Mouse (Mus musculus) urinary bladder, postnatal 25 days (tissue): ENCODE data around the gene Nup43.
"Not testable (repeated sequence)": the region's sequence is repeated elsewhere in the genome, so short reads cannot be mapped to it uniquely, and the experiment has no call there.

ENCODE experiments used
- DNase-seq: peaks from one replicate; pipeline ENCODE4 v3.0.0; 2022; ENCODE audit warnings: low spot score

Gene Nup43

GRCm38 (mm10) chr10:7667342-7667802 lies at the start of gene Nup43:
TSS of gene Nup43 (plus strand) at chr10:7667503.
- peak; percentile 88 for DNase-seq

- not testable (repeated sequence) for DNase-seq
These were observed 49.7 kb upstream of the Nup43 start for GRCm38 (mm10) chr10:7617556-7617955.

- no peak for DNase-seq
These were observed 47.5 kb upstream of the Nup43 start for GRCm38 (mm10) chr10:7619821-7620241.

GRCm38 (mm10) chr10:7620723-7621122 lies 46.6 kb upstream of the Nup43 start:
- DNase-seq, result no peak

GRCm38 (mm10) chr10:7622378-7622777 lies 44.9 kb upstream of the Nup43 start:
- DNase-seq, result no peak

- DNase-seq, result no peak
These were observed 43.3 kb upstream of the Nup43 start for GRCm38 (mm10) chr10:7623861-7624518.

GRCm38 (mm10) chr10:7629092-7629491 lies 38.2 kb upstream of the Nup43 start:
- no peak for DNase-seq

- DNase-seq, result no peak
These were observed 37.0 kb upstream of the Nup43 start for GRCm38 (mm10) chr10:7630286-7630685.

GRCm38 (mm10) chr10:7630951-7631720 lies 36.2 kb upstream of the Nup43 start:
- DNase-seq, result no peak

- no peak for DNase-seq
These were observed 26.9 kb upstream of the Nup43 start for GRCm38 (mm10) chr10:7640366-7640765.

- DNase-seq, result no peak
These were observed 21.4 kb upstream of the Nup43 start for GRCm38 (mm10) chr10:7645911-7646310.

- DNase-seq, result no peak
These were observed 18.2 kb upstream of the Nup43 start for GRCm38 (mm10) chr10:7649059-7649458.

- DNase-seq, result no peak
These were observed 16.2 kb upstream of the Nup43 start for GRCm38 (mm10) chr10:7651057-7651456.

- no peak for DNase-seq
These were observed 4.7 kb upstream of the Nup43 start for GRCm38 (mm10) chr10:7662471-7663141.

- peak; percentile 92 for DNase-seq
These were observed 3.9 kb upstream of the Nup43 start for GRCm38 (mm10) chr10:7663159-7664026.

- no peak for DNase-seq
These were observed 3.2 kb upstream of the Nup43 start for GRCm38 (mm10) chr10:7664027-7664526.

GRCm38 (mm10) chr10:7664889-7665288 lies 2.4 kb upstream of the Nup43 start:
- no peak for DNase-seq

- no peak for DNase-seq
These were observed 6.4 kb downstream of the Nup43 start for GRCm38 (mm10) chr10:7673673-7674072.

GRCm38 (mm10) chr10:7680731-7681301 lies 13.5 kb downstream of the Nup43 start, which contains the start of the genes Pcmt1 and Lats1:
TSS of gene Pcmt1 (minus strand) at chr10:7681136.
TSS of gene Lats1 (plus strand) at chr10:7681214.
- peak; percentile 86 for DNase-seq

GRCm38 (mm10) chr10:7681343-7682025 lies 14.2 kb downstream of the Nup43 start:
- DNase-seq, result peak; percentile 73
